Mouse (Mus musculus) kidney, adult 2 months (tissue): ENCODE data around the gene Atp6v1c2. TPM values are rescaled to one million over a fixed set of nuclear protein-coding genes. Genes with fewer than 3 reads are reported as not detected.

Experiments
- DNase-seq: peaks from one replicate; pipeline ENCODE4 v3.0.0; 2021
- H3K27ac ChIP-seq: fragments of 200-500 bp; 2 replicates; pipeline ENCODE4 v1.5.1; 2012; ENCODE audit warnings: low read depth, low read length, control low read depth, inconsistent platforms; ENCODE audit not compliant: insufficient read depth
- H3K27me3 ChIP-seq: fragments of 200-500 bp; replicated peaks from 2 replicates; pipeline ENCODE4 v1.6.1; 2012; ENCODE audit warnings: mild to moderate bottlenecking, moderate library complexity, low read length, inconsistent platforms; ENCODE audit not compliant: control insufficient read depth, insufficient read depth
- H3K36me3 ChIP-seq: fragments of 200-500 bp; 2 replicates; pipeline ENCODE4 v1.6.1; 2012; ENCODE audit warnings: mild to moderate bottlenecking, moderate library complexity, low read length, inconsistent platforms; ENCODE audit not compliant: control insufficient read depth, insufficient read depth
- H3K4me1 ChIP-seq: fragments of 200-500 bp; 2 replicates; pipeline ENCODE4 v1.6.1; 2011; ENCODE audit warnings: low read length; ENCODE audit not compliant: control insufficient read depth, insufficient read depth
- H3K4me3 ChIP-seq: fragments of 200-500 bp; 2 replicates; pipeline ENCODE4 v1.5.1; 2011; ENCODE audit warnings: mild to moderate bottlenecking, low read depth, low read length, control low read depth; ENCODE audit not compliant: insufficient read depth
- CTCF ChIP-seq: fragments of 200-500 bp; conservative IDR thresholded peaks from 2 replicates; pipeline ENCODE4 v1.5.1; 2011; ENCODE audit warnings: low read depth, mild to moderate bottlenecking, control low read depth, low read length, moderate library complexity, mixed read lengths; ENCODE audit not compliant: insufficient read depth, insufficient read length
- POLR2A ChIP-seq: fragments of 200-500 bp; IDR thresholded peaks from one replicate; pipeline ENCODE4 v1.6.1; 2011; ENCODE audit warnings: low read depth, low read length, control low read depth
- WGBS: fragments of 180-500 bp; shearing (Covaris S2); methylation state at CpG from one replicate; pipeline ENCODE4 v1.1.7; 2018; 5-methylcytosine and 5-hydroxymethylcytosine counted together
- polyA plus RNA-seq: library from polyadenylated mRNA; depleted of rRNA; stranded (reverse); fragments of >200 nt; gene quantifications from 2 replicates; pipeline ENCODE4 v1.2.3, GENCODE M21; 2012; rRNA removed

The Atp6v1c2 gene
- polyA plus RNA-seq, result 32.4 and 39.9 TPM in 2 replicates

GRCm38 (mm10) chr12:17329259-17329658 lies at the start of gene Atp6v1c2:
Gene Atp6v1c2, minus strand, starts transcription at chr12:17329359.
- no peak within 1 kb of the TSS for H3K27ac ChIP-seq
- no peaks in the 10 kb centered on the region for H3K36me3 ChIP-seq
- DNase-seq, result no peak
- WGBS, result 71% methylated on average over 3 of the region's 3 CpGs
- no peaks in the 10 kb centered on the region for H3K4me1 ChIP-seq
- H3K4me3 ChIP-seq, result no peak within 1 kb of the TSS
- H3K27me3 ChIP-seq, result no peaks in the 10 kb centered on the region
- no peak for TF ChIP-seq POLR2A
- no peak for TF ChIP-seq CTCF

- no peak for TF ChIP-seq POLR2A
- no peak for TF ChIP-seq CTCF
- 59% methylated on average over 6 of the region's 6 CpGs for WGBS
- H3K27me3 ChIP-seq, result no peaks in the 10 kb centered on the region
- H3K36me3 ChIP-seq, result no peaks in the 10 kb centered on the region; the same call in none of the 2 replicates
- H3K27ac ChIP-seq, result no peak overlapping the region
- peak; percentile 84 for DNase-seq
- H3K4me3 ChIP-seq, result no peak overlapping the region
- H3K4me1 ChIP-seq, result peaks cover 16% of the 10 kb centered on the region
Observed at GRCm38 (mm10) chr12:17376521-17376920, 47.4 kb upstream of the Atp6v1c2 start.

GRCm38 (mm10) chr12:17375243-17375642 lies 46.1 kb upstream of the Atp6v1c2 start:
- H3K4me1 ChIP-seq, result peaks cover 21% of the 10 kb centered on the region
- H3K4me3 ChIP-seq, result no peak overlapping the region
- H3K36me3 ChIP-seq, result no peaks in the 10 kb centered on the region; the same call in none of the 2 replicates
- 0 out of 2 replicates have a peak overlapping the region, but pooled peaks have one; percentile 25 for H3K27ac ChIP-seq
- WGBS, result 91% methylated on average over 4 of the region's 4 CpGs
- TF ChIP-seq CTCF (no peak), POLR2A (no peak)
- H3K27me3 ChIP-seq, result no peaks in the 10 kb centered on the region
- no peak for DNase-seq

- 95% methylated on average over 5 of the region's 5 CpGs for WGBS
- Histone ChIP-seq H3K4me1 (peaks cover 27% of the 10 kb centered on the region), H3K36me3 (no peaks in the 10 kb centered on the region; the same call in none of the 2 replicates), H3K4me3 (no peak overlapping the region), H3K27ac (no peak overlapping the region), H3K27me3 (no peaks in the 10 kb centered on the region)
- DNase-seq, result no peak
- TF ChIP-seq CTCF, result no peak
- no peak for TF ChIP-seq POLR2A
Observed at GRCm38 (mm10) chr12:17373470-17373975, 44.4 kb upstream of the Atp6v1c2 start.

GRCm38 (mm10) chr12:17372696-17373095 lies 43.5 kb upstream of the Atp6v1c2 start:
- H3K27me3 ChIP-seq, result no peaks in the 10 kb centered on the region
- DNase-seq, result no peak
- WGBS, result 63% methylated on average over 3 of the region's 3 CpGs
- TF ChIP-seq CTCF (no peak), POLR2A (no peak)
- peaks cover 27% of the 10 kb centered on the region for H3K4me1 ChIP-seq
- H3K27ac ChIP-seq, result no peak overlapping the region
- H3K36me3 ChIP-seq, result no peaks in the 10 kb centered on the region; the same call in none of the 2 replicates
- H3K4me3 ChIP-seq, result no peak overlapping the region

- 67% methylated on average over 8 of the region's 8 CpGs for WGBS
- H3K27ac ChIP-seq, result no peak overlapping the region; the same call in 1 of the 2 replicates
- H3K4me3 ChIP-seq, result no peak overlapping the region
- peak; percentile 83 for DNase-seq
- no peaks in the 10 kb centered on the region for H3K27me3 ChIP-seq
- H3K4me1 ChIP-seq, result peaks cover 21% of the 10 kb centered on the region; the same call in 1 of the 2 replicates
- TF ChIP-seq POLR2A (no peak), CTCF (peak; percentile 33)
- no peaks in the 10 kb centered on the region; the same call in none of the 2 replicates for H3K36me3 ChIP-seq
Observed at GRCm38 (mm10) chr12:17371589-17372235, 42.6 kb upstream of the Atp6v1c2 start.

GRCm38 (mm10) chr12:17369551-17370325 lies 40.6 kb upstream of the Atp6v1c2 start:
- H3K4me3 ChIP-seq, result no peak overlapping the region
- peak overlapping the region; percentile 55; the same call in 1 of the 2 replicates for H3K27ac ChIP-seq
- no peak for TF ChIP-seq CTCF
- TF ChIP-seq POLR2A, result no peak
- no peaks in the 10 kb centered on the region; the same call in none of the 2 replicates for H3K36me3 ChIP-seq
- peak; percentile 84 for DNase-seq
- WGBS, result 68% methylated on average over 7 of the region's 7 CpGs
- H3K4me1 ChIP-seq, result peaks cover 18% of the 10 kb centered on the region; the same call in 1 of the 2 replicates
- no peaks in the 10 kb centered on the region for H3K27me3 ChIP-seq
